Mouse (Mus musculus) gastrocnemius, postnatal 4 days (tissue): ENCODE measurements around the gene Rhcg. TPM values are rescaled to one million over a fixed set of nuclear protein-coding genes. Genes with fewer than 3 reads are reported as not detected.
A peak's percentile ranks its signal among the peaks of the same experiment; 100 is the strongest.

Source experiments
- DNase-seq, 2 experiments: peaks; one replicate each; pipeline ENCODE4 v3.0.0; 2021 to 2022; ENCODE audit warnings: low spot score in 2 of 2, mixed read lengths in 2 of 2
- total RNA-seq, 2 experiments: library from RNA; stranded (reverse); gene quantifications; 2 replicates each; pipeline ENCODE4 v1.2.3; 2021

Gene Rhcg
- total RNA-seq, 2 experiments from 2014 or later, result not detected

DNA sequence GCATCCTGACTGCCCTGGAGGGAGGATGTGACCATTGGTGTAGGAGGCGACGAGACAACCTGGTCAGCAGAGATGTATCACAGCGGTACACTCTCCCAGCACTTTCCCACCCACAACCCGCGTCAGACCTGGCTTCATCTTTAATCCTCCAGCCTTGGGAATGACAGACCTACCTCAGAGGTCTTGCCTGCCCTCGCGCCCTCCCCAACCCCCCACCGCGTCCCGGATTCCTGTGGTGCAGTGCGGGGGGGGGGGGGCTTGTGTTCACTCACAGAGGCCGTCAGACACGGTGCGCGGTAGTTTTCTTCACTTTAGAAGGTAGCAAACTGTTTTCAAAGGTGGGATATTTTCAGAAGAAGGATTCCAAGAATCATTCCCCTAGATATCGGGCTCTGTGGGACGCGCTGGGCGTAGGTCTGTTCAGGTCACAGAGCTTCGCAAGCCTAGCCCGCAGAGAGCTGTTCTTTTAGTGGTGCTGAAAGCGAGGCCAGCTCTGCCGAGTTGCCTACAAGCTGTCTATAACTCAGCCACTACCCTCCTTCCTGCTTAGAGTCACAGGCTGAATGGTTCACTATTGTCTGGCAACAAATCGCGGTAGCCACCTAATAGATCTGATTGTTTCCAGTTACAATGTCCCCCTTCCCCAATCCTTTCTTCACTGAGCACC is 62.0 kb downstream of the Rhcg start:
- no peak for DNase-seq

DNA sequence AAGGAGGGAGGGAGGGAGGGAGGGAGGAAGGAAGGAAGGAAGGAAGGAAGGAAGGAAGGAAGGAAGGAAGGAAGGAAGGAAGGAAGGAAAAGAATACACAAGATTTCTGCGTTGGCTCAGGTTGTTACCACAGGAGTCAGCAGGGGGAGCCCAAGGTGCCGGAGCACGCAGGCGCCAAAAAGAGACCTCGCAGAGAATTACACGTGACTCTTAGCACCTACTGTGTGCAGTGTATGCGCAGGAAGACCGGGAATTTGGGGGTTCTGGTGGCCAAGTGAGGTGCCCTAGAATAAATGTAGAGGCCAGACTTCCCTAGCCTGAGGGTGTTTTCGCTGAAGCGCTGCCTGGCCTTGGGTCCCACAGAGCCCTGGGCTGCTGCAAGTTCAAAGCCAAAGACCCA is 64.8 kb downstream of the Rhcg start:
- no peak for DNase-seq

- no peak for DNase-seq
Measured at GRCm38 (mm10) chr7:79548893-79549555, 68.4 kb downstream of the Rhcg start.

DNA sequence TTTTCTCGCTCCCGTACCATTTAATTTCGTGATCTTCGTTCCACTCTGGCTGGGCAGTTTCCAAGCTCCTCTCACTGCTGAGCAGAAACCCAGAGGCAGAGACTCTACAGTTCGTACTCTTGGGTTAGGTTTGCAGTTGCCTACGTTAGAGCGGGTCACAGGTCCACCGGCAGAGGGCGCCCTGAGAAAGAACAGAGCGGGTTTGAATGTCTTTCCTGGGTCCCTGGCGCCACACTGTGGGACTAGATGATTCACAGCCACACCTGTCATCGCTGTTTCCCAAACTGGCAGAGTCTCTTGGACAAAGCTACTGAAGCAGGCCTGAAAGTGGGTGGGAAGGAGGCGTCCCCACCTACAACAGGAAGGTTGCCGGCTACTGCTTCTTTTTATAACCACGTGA is 70.4 kb downstream of the Rhcg start:
- peak; percentile 59 to 78 for DNase-seq

DNA sequence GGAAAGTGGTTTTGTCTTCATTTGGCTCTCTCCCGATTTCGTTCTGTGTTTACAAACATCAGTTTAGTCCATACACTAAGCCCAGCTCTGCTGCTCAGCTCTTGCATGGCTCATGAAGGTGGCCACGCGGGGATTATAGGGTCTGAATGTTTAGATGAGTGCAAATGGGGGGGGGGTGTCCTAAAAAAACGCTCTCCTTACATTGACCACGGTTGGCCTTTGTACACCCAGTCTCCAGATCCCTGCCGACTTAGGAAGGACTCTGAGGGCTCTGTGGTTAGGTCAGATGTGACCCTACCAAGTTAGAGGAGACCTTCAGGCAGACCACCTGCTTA is 72.4 kb downstream of the Rhcg start:
- no peak for DNase-seq

GRCm38 (mm10) chr7:79544281-79545065 is 73.0 kb downstream of the Rhcg start:
- no peak for DNase-seq

Other genes with a start within 250 kb of the Rhcg start
- not detected for gene Rlbp1, start 230.6 kb downstream of the Rhcg start, total RNA-seq
- gene Fanci, start 225.7 kb downstream of the Rhcg start, total RNA-seq, result 1 to 10 TPM; 3.2 to 3.8 TPM
- 10 to 100 TPM; 50.5 to 54.1 TPM for gene Polg, start 151.3 kb downstream of the Rhcg start, total RNA-seq
- gene Ticrr, start 42.5 kb upstream of the Rhcg start, total RNA-seq, result 1 to 10 TPM; 4.7 to 5.0 TPM
- 1 to 10 TPM; 4.8 to 6.0 TPM for gene Kif7, start 98.1 kb upstream of the Rhcg start, total RNA-seq
- 10 to 100 TPM; 26.6 to 62.1 TPM for gene Plin1, start 115.2 kb upstream of the Rhcg start, total RNA-seq
- 1 to 10 TPM; 2.6 to 4.2 TPM for gene Pex11a, start 125.5 kb upstream of the Rhcg start, total RNA-seq
- gene Wdr93, start 125.5 kb upstream of the Rhcg start, total RNA-seq, result under 1 TPM; 0.20 to 0.67 TPM
- gene Mesp1, start 176.1 kb upstream of the Rhcg start, total RNA-seq, result not detected
- gene Mesp2, start 193.1 kb upstream of the Rhcg start, total RNA-seq, result under 1 TPM; 0.18 to 0.37 TPM
- 10 to 100 TPM; 26.4 to 28.8 TPM for gene Anpep, start 243.4 kb upstream of the Rhcg start, total RNA-seq